Comparison of ENCODE assay signal across 14 mouse cellular contexts in the genomic region with DNA sequence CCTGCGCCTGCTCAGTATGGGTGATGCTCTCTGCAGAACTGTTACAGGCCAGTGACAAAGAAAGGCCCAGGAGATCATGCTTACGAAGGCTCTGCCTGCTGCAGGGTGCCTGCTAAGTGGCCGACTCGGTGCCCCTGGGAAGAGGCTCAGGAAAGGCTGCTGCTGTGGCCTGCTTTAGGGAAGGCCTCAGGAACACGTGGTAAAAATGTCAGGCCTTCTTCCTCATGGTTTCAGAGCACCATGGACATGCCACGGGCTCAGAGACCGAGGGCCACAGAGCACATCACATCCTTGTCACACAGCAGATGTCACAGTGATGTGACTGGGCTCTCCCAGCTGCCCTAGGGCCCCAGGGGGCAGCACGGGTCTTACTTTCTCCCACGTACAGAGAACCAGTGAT.
"Had no signal": no experiment of that assay in that cellular context is flagged by ENCODE, and none has a peak within 500 bp of the region (broad histone marks: within the 10 kb centered on the region; RNA-seq: fewer than 3 reads in every experiment).

No protein-coding gene starts in this region.

- DNase-seq: kidney, postnatal 14 days; layer of hippocampus, adult 9-11 months; layer of hippocampus, postnatal 36 days; liver; lung, adult 2 months; lung, postnatal 36 days; thymus, postnatal 36 days had no signal

- ATAC-seq: intestine, embryonic 16.5 days; lung, postnatal 0 days had no signal

- H3K27ac ChIP-seq: hindbrain, embryonic 14.5 days; limb, embryonic 12.5 days; liver, embryonic 14.5 days; midbrain, embryonic 12.5 days had no signal

- H3K36me3 ChIP-seq: limb, embryonic 12.5 days; midbrain, embryonic 12.5 days had no signal

- H3K4me3 ChIP-seq: limb, embryonic 12.5 days; megakaryocyte, embryonic 14.5 days; midbrain, embryonic 12.5 days had no signal

- H3K9ac ChIP-seq: hindbrain, embryonic 14.5 days; limb, embryonic 12.5 days; liver, embryonic 14.5 days; midbrain, embryonic 12.5 days had no signal

- H3K9me3 ChIP-seq: limb, embryonic 12.5 days; midbrain, embryonic 12.5 days had no signal

- H3K27me3 ChIP-seq: limb, embryonic 12.5 days; megakaryocyte, embryonic 14.5 days; midbrain, embryonic 12.5 days had no signal

- H3K4me2 ChIP-seq: hindbrain, embryonic 14.5 days; limb, embryonic 12.5 days; midbrain, embryonic 12.5 days had no signal
